Mouse (Mus musculus) ES-E14 (cell line): ENCODE data around the gene Olfr801. TPM values are rescaled to one million over a fixed set of nuclear protein-coding genes. Genes with fewer than 3 reads are reported as not detected.

Experiments used
- DNase-seq: peaks from one replicate; pipeline ENCODE4 v3.0.0-alpha.2; 2013; ENCODE audit warnings: low read depth, low spot score
- H3K27ac ChIP-seq: 2 replicates; pipeline ENCODE4 v1.5.1; 2012; ENCODE audit warnings: low read depth, mild to moderate bottlenecking, low read length, moderate library complexity, mixed read lengths; ENCODE audit not compliant: poor library complexity, insufficient read depth, severe bottlenecking
- H3K36me3 ChIP-seq: 2 replicates; pipeline ENCODE4 v1.6.1; 2012; ENCODE audit warnings: mild to moderate bottlenecking, low read length, moderate library complexity, mixed read lengths; ENCODE audit not compliant: control insufficient read depth, poor library complexity, insufficient read depth, severe bottlenecking
- H3K4me1 ChIP-seq, 2 experiments: fragments of 150-350 bp in 1 of 2; sonication (generic) in 1 of 2; 2 replicates each; pipeline ENCODE4 v1.6.1; 2012; ENCODE audit warnings: low read length in 2 of 2, mild to moderate bottlenecking in 1 of 2, mixed read lengths in 1 of 2; ENCODE audit not compliant: control insufficient read depth in 2 of 2, insufficient read depth in 2 of 2, poor library complexity in 1 of 2
- H3K4me3 ChIP-seq, 2 experiments: fragments of 150-350 bp in 1 of 2; sonication (generic) in 1 of 2; 2 replicates each; pipeline ENCODE4 v1.5.1; 2012; ENCODE audit warnings: low read length in 2 of 2, low read depth in 1 of 2, mild to moderate bottlenecking in 1 of 2, mixed read lengths in 1 of 2; ENCODE audit not compliant: insufficient read depth in 1 of 2, poor library complexity in 1 of 2, severe bottlenecking in 1 of 2
- H3K9ac ChIP-seq: 2 replicates; pipeline ENCODE4 v1.6.1; 2012; ENCODE audit warnings: low read depth, mild to moderate bottlenecking, low read length, mixed read lengths; ENCODE audit not compliant: poor library complexity, insufficient read depth, severe bottlenecking
- H3K9me3 ChIP-seq: fragments of 150-350 bp; sonication (generic); 2 replicates; pipeline ENCODE4 v1.6.1; 2012; ENCODE audit warnings: low read depth, mild to moderate bottlenecking, low read length; ENCODE audit not compliant: control insufficient read depth, insufficient read depth
- CHD2 ChIP-seq: IDR thresholded peaks from 2 replicates; pipeline ENCODE4 v1.6.1; 2014; ENCODE audit warnings: mild to moderate bottlenecking, low read depth, low read length, inconsistent platforms
- HCFC1 ChIP-seq: IDR thresholded peaks from 2 replicates; pipeline ENCODE4 v1.6.1; 2012; ENCODE audit warnings: low read length, inconsistent platforms, borderline replicate concordance; ENCODE audit not compliant: insufficient read depth
- MAFK ChIP-seq: IDR thresholded peaks from 2 replicates; pipeline ENCODE4 v1.6.1; 2014; ENCODE audit warnings: mild to moderate bottlenecking, low read depth, low read length, inconsistent platforms; ENCODE audit not compliant: insufficient read depth
- ZC3H11A ChIP-seq: IDR thresholded peaks from 2 replicates; pipeline ENCODE4 v1.6.1; 2012; ENCODE audit warnings: low read depth, mild to moderate bottlenecking, inconsistent platforms, low read length, borderline replicate concordance
- ZNF384 ChIP-seq: IDR thresholded peaks from 2 replicates; pipeline ENCODE4 v1.6.1; 2012; ENCODE audit warnings: low read depth, low read length, inconsistent platforms
- in situ Hi-C, 2 experiments: fragments of 600-800 bp; cut with MboI; formaldehyde crosslinking; loops; one replicate each; pipeline ENCODE4 v1.15.1; 2025; ENCODE audit warnings: low sequenced_read_pairs in 2 of 2, inconsistent platforms in 1 of 2; ENCODE audit not compliant: unreplicated experiment in 2 of 2
- total RNA-seq: library from RNA; depleted of rRNA; stranded (reverse); fragments of 300-350 nt; gene quantifications from 2 replicates; pipeline ENCODE4 v1.2.3, GENCODE M21; 2012

Olfr801 gene
- total RNA-seq, 1 experiment = not detected

- Histone ChIP-seq H3K9me3 (no peaks in the 10 kb centered on the region), H3K9ac (no peak overlapping the region), H3K4me1 (no peaks in the 10 kb centered on the region), H3K4me3 (no peak overlapping the region), H3K36me3 (no peaks in the 10 kb centered on the region), H3K27ac (no peak overlapping the region)
- DNase-seq = no peak
- TF ChIP-seq MAFK (no peak), CHD2 (no peak), ZC3H11A (no peak), ZNF384 (no peak), HCFC1 (no peak)
- in situ Hi-C loops = no loop called here
Measured at GRCm38 (mm10) chr10:129651763-129652162, 21.9 kb downstream of the Olfr801 start.

- H3K36me3 ChIP-seq = no peaks in the 10 kb centered on the region
- in situ Hi-C loops = no loop called here
Measured at GRCm38 (mm10) chr10:129637184-129637583, 36.5 kb downstream of the Olfr801 start, which contains the start of gene Olfr799. Olfr799 (plus strand) TSS chr10:129637484.

GRCm38 (mm10) chr10:129627834-129628233 lies 45.8 kb downstream of the Olfr801 start, which contains the start of gene Olfr798:
Olfr798 (minus strand) TSS chr10:129627934.
- Histone ChIP-seq H3K9ac (no peak within 1 kb of the TSS), H3K27ac (no peak within 1 kb of the TSS), H3K36me3 (no peaks in the 10 kb centered on the region), H3K4me3 (no peak within 1 kb of the TSS), H3K4me1 (no peaks in the 10 kb centered on the region), H3K9me3 (no peaks in the 10 kb centered on the region)
- in situ Hi-C loops = no loop called here
- DNase-seq = no peak
- TF ChIP-seq HCFC1 (no peak), ZNF384 (no peak), MAFK (no peak), ZC3H11A (no peak), CHD2 (no peak)

More at GRCm38 (mm10) chr10:129637184-129637583, 36.5 kb downstream of the Olfr801 start, which contains the start of gene Olfr799:
- Histone ChIP-seq H3K9ac (no peak within 1 kb of the TSS), H3K4me3 (no peak within 1 kb of the TSS), H3K9me3 (no peaks in the 10 kb centered on the region), H3K27ac (no peak within 1 kb of the TSS), H3K4me1 (no peaks in the 10 kb centered on the region)
- TF ChIP-seq ZC3H11A (no peak), ZNF384 (no peak), HCFC1 (no peak), MAFK (no peak), CHD2 (no peak)
- no peak for DNase-seq

GRCm38 (mm10) chr10:129623251-129623650 lies 50.4 kb downstream of the Olfr801 start:
- in situ Hi-C loops = no loop called here
- Histone ChIP-seq H3K27ac (no peak overlapping the region), H3K4me1 (no peaks in the 10 kb centered on the region), H3K9ac (no peak overlapping the region), H3K36me3 (no peaks in the 10 kb centered on the region), H3K4me3 (no peak overlapping the region), H3K9me3 (no peaks in the 10 kb centered on the region)
- DNase-seq = no peak
- TF ChIP-seq ZNF384 (no peak), CHD2 (no peak), ZC3H11A (no peak), MAFK (no peak), HCFC1 (no peak)
